Comparison of ENCODE assay signal across 8 mouse cellular contexts in genomic region chr5:150384272-150385215, GRCm38 (mm10).
DNase-seq lines count a peak whose midpoint lies in the region; ATAC-seq and TF ChIP-seq lines count a peak whose summit lies in the region.

No protein-coding gene starts in this region.

- H3K4me3 ChIP-seq in heart, embryonic 12.5 days: no peak overlapping the region
- H3K4me3 ChIP-seq in midbrain, postnatal 0 days (ENCODE audit: low read depth, low read length): no peak overlapping the region
- H3K4me3 ChIP-seq in midbrain, embryonic 10.5 days: no peak overlapping the region
- H3K4me3 ChIP-seq in liver, embryonic 12.5 days: no peak overlapping the region

- no peak overlapping the region for H3K9ac ChIP-seq in heart, embryonic 12.5 days
- H3K9ac ChIP-seq in midbrain, postnatal 0 days (replicated peaks; ENCODE audit: low read length, poor library complexity, severe bottlenecking): no peak overlapping the region
- no peak overlapping the region for H3K9ac ChIP-seq in liver, embryonic 12.5 days

- peaks cover 26% of the 10 kb centered on the region for H3K4me1 ChIP-seq in heart, embryonic 12.5 days (replicated peaks)
- H3K4me1 ChIP-seq in midbrain, postnatal 0 days (ENCODE audit: insufficient read depth, low read length): no peaks in the 10 kb centered on the region
- H3K4me1 ChIP-seq in midbrain, embryonic 10.5 days: no peaks in the 10 kb centered on the region
- H3K4me1 ChIP-seq in liver, embryonic 12.5 days: peaks cover 17% of the 10 kb centered on the region

- WGBS in heart, embryonic 12.5 days: 32% methylated on average over 17 of the region's 17 CpGs
- WGBS in midbrain, postnatal 0 days: 74% methylated on average over 17 of the region's 17 CpGs
- WGBS in midbrain, embryonic 10.5 days: 77% methylated on average over 17 of the region's 17 CpGs
- 43% methylated on average over 17 of the region's 17 CpGs for WGBS in liver, embryonic 12.5 days (ENCODE audit: insufficient replicate concordance)

- 0 out of 2 replicates have a peak, but pooled peaks have one; percentile 31 for ATAC-seq in heart, embryonic 12.5 days (ENCODE audit: insufficient number of reproducible peaks, low FRiP score)
- ATAC-seq in midbrain, postnatal 0 days (ENCODE audit: low FRiP score): no peak
- ATAC-seq in liver, embryonic 12.5 days: peak; percentile 56
- no peak for ATAC-seq in erythroid progenitor cell, adult 5-6 weeks (replicated peaks; ENCODE audit: low FRiP score, poor library complexity, severe bottlenecking)

- no peaks in the 10 kb centered on the region for H3K27me3 ChIP-seq in heart, embryonic 12.5 days (replicated peaks)
- no peaks in the 10 kb centered on the region for H3K27me3 ChIP-seq in midbrain, postnatal 0 days (ENCODE audit: insufficient read depth, low read length)
- no peaks in the 10 kb centered on the region for H3K27me3 ChIP-seq in midbrain, embryonic 10.5 days (ENCODE audit: low read depth, poor library complexity, severe bottlenecking)
- no peaks in the 10 kb centered on the region for H3K27me3 ChIP-seq in liver, embryonic 12.5 days (replicated peaks)

- H3K27ac ChIP-seq in heart, embryonic 12.5 days (ENCODE audit: poor library complexity, severe bottlenecking): peak overlapping the region; percentile 81
- 0 out of 2 replicates have a peak overlapping the region, but pooled peaks have one; percentile 43 for H3K27ac ChIP-seq in midbrain, postnatal 0 days (ENCODE audit: low read depth, low read length)
- no peak overlapping the region for H3K27ac ChIP-seq in midbrain, embryonic 10.5 days (replicated peaks)
- no peak overlapping the region for H3K27ac ChIP-seq in liver, embryonic 12.5 days

- TF ChIP-seq CTCF in midbrain, postnatal 0 days (IDR thresholded peaks at IDR 0.05): no peak

- H3K36me3 ChIP-seq in heart, embryonic 12.5 days: peaks cover 78% of the 10 kb centered on the region
- H3K36me3 ChIP-seq in midbrain, postnatal 0 days (ENCODE audit: insufficient read depth, low read length): peaks cover 80% of the 10 kb centered on the region
- no peaks in the 10 kb centered on the region for H3K36me3 ChIP-seq in midbrain, embryonic 10.5 days
- H3K36me3 ChIP-seq in liver, embryonic 12.5 days: peaks cover 5% of the 10 kb centered on the region; the same call in 1 of the 2 replicates

- 0 out of 2 replicates have a peak overlapping the region, but pooled peaks have one; percentile 16 for H3K4me2 ChIP-seq in heart, embryonic 12.5 days
- H3K4me2 ChIP-seq in midbrain, postnatal 0 days (ENCODE audit: low read depth, low read length, poor library complexity, severe bottlenecking): no peak overlapping the region
- no peak overlapping the region for H3K4me2 ChIP-seq in liver, embryonic 12.5 days

- DNase-seq in heart, postnatal 36 days: no peak
- DNase-seq in midbrain, postnatal 0 days (ENCODE audit: low spot score): no peak
- no peak for DNase-seq in midbrain, embryonic 10.5 days (ENCODE audit: low spot score)
- DNase-seq in urinary bladder, postnatal 36 days (ENCODE audit: low spot score in 2 of 2): no peak
- DNase-seq in left cerebral cortex, adult 8-10 months (ENCODE audit: low spot score in 2 of 2): no peak

- no peaks in the 10 kb centered on the region for H3K9me3 ChIP-seq in heart, embryonic 12.5 days (replicated peaks)
- H3K9me3 ChIP-seq in midbrain, postnatal 0 days (ENCODE audit: low read length): no peaks in the 10 kb centered on the region
- H3K9me3 ChIP-seq in midbrain, embryonic 10.5 days (replicated peaks): no peaks in the 10 kb centered on the region
- H3K9me3 ChIP-seq in liver, embryonic 12.5 days (replicated peaks): no peaks in the 10 kb centered on the region

- intact Hi-C loops in heart, postnatal 36 days (cut with DNase I): loop anchor here (5.0 kb wide), 1 partner anchor 152 kb away; no protein-coding TSS in a partner anchor

Comparison
In these comparisons a context has a peak if more than half of its experiments do, and no peak if none do; other contexts are left out.
1. H3K27ac ChIP-seq: peak in heart, embryonic 12.5 days (single experiment) and midbrain, postnatal 0 days (single experiment); none in midbrain, embryonic 10.5 days (single experiment) and liver, embryonic 12.5 days (single experiment).
2. ATAC-seq: peak in heart, embryonic 12.5 days (single experiment) and liver, embryonic 12.5 days (single experiment); none in midbrain, postnatal 0 days (single experiment) and erythroid progenitor cell, adult 5-6 weeks (single experiment).